Mouse (Mus musculus) lung, postnatal 0 days (tissue): Measurements from ENCODE around the gene Stard10.

Source experiments
- CTCF ChIP-seq: IDR thresholded peaks from 2 replicates; pipeline ENCODE4 v1.5.1; 2016; ENCODE audit warnings: antibody characterized with exemption, mild to moderate bottlenecking
- EP300 ChIP-seq: IDR thresholded peaks from 2 replicates; pipeline ENCODE4 v1.6.1; 2016; ENCODE audit warnings: antibody characterized with exemption, mild to moderate bottlenecking, control low read depth

- TF ChIP-seq CTCF (no peak), EP300 (no peak)
Observed at GRCm38 (mm10) chr7:101395471-101395870, 78.6 kb downstream of the Stard10 start.
